Mouse (Mus musculus): ENCODE data around the gene Cacng4. TPM values are rescaled to one million over a fixed set of nuclear protein-coding genes. Genes with fewer than 3 reads are reported as not detected.

Gene Cacng4
- polyA plus RNA-seq, 1 experiment: not detected

DNA sequence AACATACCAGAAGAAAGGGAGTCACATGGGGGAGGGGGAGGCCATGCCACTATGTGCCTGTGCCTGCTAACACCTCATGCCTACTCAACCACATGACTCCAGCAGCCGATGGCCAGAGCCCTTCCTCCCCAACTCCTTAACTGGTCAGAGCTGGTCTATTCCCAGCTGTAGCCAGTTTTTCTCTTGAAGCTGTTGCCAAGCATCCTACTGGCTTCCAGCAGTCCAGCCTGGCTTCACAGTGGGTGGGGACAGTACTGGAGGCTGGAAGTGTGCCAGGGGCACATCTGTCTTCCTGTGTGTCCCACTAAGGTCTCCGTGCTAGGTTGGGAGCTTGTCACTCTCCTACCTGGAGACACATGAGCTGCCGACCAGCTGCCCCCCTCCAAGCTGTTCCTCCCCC lies 51.3 kb downstream of the Cacng4 start:
- TF ChIP-seq GATA1 (IDR thresholded peaks at IDR 0.05; ENCODE audit: low read length): no peak

DNA sequence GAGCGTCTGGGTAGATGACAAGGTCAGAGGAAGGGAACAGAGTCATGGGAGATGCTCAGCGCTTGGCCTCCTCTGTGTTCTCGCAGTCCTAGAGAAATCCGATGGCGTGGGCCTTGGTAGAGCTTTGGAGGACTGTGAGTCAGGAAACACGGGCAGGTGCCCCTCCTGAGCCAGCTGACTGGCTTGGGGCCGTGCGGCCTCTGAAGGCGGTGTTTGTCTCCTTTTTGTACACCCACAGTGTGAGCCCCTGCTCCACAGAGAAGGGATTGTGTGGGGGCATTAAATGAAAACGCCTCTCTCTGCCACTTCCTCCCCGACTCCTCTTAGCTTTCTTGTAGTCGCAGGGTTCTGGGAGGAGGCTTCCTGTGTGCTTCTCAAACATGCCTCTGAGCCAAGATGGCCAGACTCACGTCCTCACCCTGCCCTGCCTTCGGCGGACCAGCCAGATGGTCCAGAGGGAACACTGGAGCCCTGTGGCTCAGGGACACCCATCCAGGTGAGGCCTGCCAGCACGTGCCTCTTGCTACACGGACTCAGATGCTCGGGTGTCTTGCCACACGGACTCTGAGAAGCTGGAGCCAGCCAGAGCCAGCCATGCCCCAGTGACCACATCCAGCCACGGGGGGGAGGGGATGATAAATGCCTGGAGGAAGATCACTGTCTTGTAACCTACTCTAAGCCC lies 55.8 kb downstream of the Cacng4 start:
- TF ChIP-seq GATA1 (IDR thresholded peaks at IDR 0.05; ENCODE audit: low read length): no peak

DNA sequence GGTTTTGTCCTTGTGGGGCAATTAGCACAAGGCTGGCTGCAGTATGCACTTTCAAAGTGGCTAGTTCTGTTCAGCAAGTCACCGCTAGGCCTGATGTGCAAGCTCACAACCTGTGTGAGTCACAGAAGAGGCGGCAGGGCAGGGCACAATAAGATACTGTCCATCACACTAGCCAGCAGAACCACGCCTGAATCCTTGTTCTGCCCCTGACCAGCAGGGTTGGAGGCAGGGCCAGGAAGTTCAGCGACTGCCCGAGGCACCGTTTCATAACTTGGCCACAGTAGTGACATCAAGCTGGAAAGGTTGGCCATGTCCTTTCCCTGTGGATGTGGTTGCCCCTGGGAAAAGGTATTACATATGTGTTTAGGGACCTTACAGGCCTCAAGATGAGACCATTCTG lies 56.5 kb downstream of the Cacng4 start:
- TF ChIP-seq GATA1 (IDR thresholded peaks at IDR 0.05; ENCODE audit: low read length): no peak

DNA sequence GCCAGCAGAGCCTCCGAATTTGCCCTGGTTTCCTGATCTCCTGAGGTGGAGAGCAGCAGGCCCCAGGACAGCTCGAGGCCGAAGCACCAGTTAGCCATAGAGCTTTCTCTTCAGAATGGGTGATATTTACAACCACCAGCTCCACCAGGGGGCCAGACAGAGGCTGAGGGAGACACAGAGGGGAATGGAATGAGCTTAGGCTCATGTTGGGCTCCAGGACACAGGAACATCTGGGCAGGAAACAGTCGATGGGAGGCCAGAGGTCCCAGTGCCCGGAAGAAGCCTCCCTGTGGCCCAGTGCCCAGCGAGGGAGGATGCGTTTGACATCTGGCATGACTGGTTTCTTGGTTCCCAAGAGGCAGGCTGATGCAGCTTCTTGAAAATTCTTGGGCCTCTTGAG lies 60.2 kb downstream of the Cacng4 start:
- no peak for TF ChIP-seq GATA1 (IDR thresholded peaks at IDR 0.05; ENCODE audit: low read length)

DNA sequence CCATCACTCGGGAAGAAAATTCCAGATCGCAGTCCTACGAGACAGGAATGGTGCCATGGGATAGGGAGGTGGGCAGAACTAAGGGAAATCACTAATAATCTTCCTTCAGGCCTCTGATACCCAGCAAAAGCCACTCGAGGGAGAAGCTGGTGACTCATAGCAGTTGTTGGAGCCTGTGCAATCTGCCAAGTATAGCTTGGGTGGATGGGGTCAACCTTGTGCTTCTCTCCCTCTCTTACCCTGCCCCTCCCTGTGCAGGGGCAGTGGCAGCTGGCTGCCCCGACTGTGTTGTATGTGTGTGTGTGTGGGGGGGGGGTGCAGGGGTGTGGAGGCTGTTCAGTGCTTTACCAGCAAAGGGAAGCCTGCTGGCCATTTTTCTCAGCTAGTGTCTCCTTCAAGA lies 62.9 kb downstream of the Cacng4 start:
- TF ChIP-seq GATA1 (IDR thresholded peaks at IDR 0.05; ENCODE audit: low read length): no peak

DNA sequence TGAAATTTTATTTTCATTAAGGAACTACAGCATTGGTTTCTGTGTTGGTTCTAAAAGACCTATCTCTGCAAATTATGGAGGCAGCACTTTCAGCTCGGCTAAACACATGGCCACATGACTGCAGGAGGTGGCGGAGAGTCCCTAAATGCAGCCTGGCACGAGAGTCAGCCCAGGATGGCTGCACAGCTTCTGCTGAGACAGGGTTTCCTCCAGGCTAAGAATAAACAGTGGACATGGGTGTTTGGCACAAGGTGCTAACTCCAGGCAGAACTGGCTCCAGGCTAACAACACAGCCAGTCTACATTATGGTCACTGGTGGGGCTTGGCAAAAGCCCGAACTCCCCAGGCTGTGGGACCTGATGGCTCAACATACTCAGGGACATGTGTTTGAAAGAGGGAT lies 63.4 kb downstream of the Cacng4 start:
- no peak for TF ChIP-seq GATA1 (IDR thresholded peaks at IDR 0.05; ENCODE audit: low read length)

DNA sequence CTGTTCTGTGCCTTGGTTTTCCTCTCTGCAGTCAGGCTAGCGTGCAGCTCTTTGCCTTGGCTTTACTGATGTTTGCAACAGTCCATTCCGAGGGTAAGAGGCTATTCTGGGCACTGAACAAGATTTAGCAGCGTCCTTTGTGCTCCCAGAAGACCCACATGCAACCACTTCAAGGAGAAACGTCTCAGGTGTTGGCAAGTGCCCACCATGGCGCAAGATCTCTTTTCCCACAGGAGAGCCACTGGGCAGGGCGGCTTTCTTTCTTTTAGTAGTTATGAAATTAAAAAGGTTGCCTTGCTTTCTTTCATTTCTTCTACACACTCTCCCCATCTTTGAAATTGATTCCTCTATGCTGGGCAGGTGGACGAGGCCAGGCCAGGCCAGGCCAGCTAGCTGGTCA lies 65.2 kb downstream of the Cacng4 start:
- no peak for TF ChIP-seq GATA1 (IDR thresholded peaks at IDR 0.05; ENCODE audit: low read length)

DNA sequence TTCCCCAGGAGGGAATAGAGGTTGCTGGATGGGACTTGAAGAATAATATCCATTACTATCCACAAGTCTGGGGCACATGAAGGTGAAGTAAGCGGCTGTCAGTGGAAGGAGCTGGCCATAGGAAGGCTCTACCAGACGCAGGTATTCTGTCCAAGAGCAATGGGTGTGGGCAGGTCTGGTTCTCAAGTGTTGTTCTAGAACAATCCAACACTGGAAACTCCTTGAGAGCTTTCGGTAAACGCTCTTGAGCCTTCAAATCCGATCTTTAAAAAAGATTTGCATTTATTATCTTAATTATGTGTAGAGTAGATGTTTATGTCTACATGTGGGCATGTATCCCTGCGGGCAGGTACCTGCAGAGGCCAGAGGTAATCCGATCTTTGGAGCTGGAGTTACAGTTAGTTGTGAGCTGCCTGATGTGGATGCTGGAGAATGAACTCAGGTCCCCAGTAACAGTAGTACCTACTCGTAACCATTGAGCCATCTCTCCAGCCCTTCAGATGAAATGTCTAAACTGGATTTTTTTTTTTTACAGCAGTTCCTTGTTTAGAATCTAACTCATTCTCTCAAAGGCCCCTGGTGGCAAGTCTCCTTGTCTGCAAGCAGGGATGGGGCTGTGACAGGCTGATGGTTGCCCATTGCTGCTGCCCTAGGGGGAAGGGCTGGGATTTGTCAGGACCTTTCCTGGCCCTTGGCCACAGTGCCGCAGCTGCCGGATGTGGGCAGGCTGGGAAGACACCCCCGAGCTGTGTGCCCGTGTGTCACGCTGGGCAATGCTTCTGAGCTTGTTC lies 66.1 kb downstream of the Cacng4 start:
- no peak for TF ChIP-seq GATA1 (IDR thresholded peaks at IDR 0.05; ENCODE audit: low read length)

DNA sequence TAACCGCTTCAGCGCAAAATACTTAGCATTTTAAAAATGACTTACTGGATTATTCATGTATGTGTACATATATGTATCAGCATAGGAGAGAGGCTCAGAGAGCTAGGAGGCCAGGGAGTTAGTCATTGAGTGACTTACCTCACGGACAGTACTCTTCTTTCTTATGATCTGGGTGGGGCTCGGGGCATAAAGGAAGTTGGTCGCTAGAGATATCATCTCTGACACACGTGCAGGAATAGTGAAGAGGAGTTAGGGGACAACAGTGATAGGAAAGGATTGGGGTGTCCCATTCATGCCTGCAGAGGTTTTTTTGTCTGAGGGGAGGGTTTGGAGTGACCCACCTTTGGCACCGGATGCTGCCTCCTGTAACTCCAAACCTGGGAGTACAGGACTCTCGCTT lies 69.8 kb downstream of the Cacng4 start:
- no peak for TF ChIP-seq GATA1 (IDR thresholded peaks at IDR 0.05; ENCODE audit: low read length)

DNA sequence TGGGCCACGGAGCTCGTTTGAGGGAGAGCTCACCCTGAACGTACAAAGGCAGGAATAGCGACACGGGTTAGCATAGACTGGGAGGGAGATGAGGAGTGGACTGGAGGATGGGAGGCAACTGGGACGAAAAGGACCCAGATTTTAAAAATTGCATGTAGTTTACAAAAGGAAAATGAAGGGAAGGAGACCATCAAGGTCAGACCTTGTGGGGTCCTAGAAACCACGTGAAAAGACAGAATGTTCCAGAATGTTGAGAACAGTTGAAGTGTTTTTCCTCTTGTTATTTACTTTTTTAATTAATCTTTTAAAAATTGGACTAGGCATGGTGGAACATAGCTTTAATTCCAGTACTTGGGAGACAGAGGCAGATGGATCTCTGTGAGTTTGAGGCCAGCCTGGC lies 73.3 kb downstream of the Cacng4 start:
- no peak for TF ChIP-seq GATA1 (IDR thresholded peaks at IDR 0.05; ENCODE audit: low read length)

DNA sequence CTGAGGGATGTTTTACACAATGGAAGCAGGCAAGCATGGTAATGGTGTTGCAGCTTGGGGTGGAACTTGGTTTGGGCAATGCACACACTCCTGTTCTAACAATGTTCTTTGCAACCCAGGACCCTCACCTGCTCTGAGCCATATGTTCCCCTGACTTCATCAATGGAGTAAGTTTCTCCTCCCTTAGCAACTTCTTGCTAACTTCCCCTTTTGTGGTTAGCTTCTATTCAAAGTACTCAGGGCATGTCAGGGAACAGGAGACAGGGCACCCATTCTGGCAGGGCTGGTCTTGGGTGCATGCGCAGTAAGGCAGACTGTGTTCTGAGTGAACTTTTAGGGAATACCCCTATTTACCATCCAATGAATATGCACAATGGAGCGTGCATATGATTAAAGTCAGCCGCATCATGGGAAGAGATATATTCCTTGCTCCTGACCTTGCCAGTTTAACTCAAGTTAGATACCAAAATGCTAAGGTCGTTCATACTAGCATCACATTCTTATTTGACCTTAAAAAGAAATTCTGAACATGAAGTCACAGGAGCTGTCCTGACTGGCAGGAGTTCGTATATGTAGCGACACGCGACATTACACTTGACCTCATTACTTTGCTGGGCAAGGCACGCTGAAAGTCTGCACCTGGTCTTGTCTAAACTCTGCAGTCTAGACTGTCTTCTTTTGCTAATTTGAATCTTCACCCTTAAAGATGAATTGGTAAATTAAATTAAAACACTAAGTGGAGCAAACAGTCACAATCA lies 73.9 kb downstream of the Cacng4 start:
- TF ChIP-seq GATA1 (IDR thresholded peaks at IDR 0.05; ENCODE audit: low read length): no peak

DNA sequence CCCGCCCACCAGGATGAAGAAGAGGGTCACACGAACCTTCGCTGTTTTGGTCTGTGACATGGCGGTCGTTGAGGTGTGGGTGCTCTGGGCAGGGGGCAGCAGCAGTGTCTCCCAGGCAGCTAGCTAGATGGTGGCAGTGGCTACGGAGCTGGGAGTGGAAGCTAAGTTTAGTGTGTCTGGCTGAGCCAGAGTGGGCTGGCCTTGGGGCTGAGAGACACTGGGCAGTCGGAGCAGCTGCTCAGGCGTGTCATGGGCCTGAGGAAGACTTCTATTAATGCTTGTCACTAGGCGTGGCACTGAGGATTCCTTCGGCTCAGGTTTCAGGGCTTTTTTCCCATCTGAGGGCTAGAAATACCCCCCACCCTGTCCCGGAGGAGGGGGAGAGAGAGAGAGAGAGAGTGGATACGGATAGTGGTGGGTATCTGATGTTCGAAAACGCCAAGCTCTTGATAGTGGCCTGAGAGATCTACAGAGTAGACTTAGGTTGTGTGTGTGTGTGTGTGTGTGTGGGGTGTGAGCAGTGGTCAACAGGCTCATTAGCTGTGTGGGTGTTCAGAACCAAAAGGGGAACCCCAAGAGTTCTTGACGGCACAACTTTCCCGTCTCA lies 77.9 kb downstream of the Cacng4 start, which contains the start of gene Cacng1:
TSS of gene Cacng1 (minus strand) at position 191 of the 607 bp plus-strand sequence.
- no peak for TF ChIP-seq GATA1 (IDR thresholded peaks at IDR 0.05; ENCODE audit: low read length)

DNA sequence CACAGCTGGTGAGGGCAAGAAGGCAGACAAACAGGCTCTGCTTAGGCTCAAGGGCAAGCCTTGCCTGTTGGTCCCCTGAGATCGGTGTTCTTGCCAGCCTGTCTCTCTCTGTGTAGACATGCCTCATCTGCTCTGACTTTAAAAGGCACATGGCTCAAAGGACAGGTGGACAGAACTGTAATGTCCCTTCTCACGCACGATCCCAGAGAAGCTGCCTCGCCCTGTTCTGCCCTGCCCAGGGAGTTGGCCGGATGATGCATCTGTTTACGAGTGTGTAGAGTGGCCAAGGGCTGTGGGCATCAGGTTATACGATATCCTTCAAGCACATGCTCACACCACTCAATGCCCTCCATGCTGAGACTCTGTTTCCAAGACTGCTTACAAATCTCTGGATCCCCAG lies 80.0 kb downstream of the Cacng4 start:
- TF ChIP-seq GATA1 (IDR thresholded peaks at IDR 0.05; ENCODE audit: low read length): no peak

DNA sequence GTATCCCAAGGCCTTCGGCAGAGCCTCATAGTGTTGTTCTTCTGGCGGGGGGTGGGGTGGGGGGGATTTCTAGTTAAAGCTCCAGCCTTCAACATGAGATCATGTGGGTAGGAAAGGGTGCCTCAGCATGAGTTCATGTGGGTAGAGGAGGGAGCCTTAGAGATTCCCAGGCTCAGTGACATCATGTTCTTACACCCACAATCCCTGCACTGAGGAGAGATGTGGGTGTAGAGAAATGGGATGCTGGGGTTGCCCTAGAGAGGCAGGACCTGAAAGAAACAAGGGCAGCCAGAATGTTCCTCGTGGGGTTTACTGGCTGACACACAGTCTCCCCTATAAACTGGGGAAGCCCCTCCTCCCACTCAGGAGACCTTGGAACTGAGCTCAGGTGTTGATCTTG lies 84.0 kb downstream of the Cacng4 start:
- TF ChIP-seq GATA1 (IDR thresholded peaks at IDR 0.05; ENCODE audit: low read length): no peak

DNA sequence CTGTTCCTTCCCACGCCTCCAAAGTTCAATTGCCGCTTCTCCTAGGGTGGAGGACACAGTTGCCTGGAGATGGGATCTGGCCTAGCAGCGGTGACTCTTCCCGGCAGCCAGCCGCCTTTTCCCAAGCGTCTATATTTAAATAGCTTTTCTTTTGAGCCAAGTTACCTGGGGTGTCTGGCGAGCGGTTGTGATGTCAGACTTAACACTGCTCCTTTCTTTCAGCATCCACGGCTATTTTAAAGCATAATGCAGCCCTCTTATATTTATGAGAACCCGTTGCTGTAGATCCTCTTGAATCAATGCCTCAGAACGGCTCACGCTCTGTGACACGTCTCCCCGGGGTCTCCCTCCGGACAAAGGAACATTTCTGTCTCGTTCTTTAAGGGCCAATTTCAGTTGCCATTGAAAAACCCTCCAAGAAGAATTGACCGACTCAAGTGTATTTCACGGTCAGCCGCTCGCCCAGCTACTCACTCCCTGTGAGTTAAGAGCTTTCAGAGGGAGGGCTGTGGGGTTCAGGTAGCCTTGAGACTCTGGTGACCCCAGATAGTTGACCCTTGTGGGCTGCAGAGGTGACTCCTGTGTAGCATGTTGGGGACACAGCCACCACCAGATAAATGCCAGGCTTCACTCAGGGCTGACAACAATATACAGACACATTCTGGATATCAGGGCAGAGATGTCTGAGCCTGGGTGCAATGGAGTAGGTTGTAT lies 86.3 kb downstream of the Cacng4 start:
- no peak for TF ChIP-seq GATA1 (IDR thresholded peaks at IDR 0.05; ENCODE audit: low read length)

Data from G1E-ER4 (cell line).